Mouse (Mus musculus): ENCODE data around the gene B2m.
A peak's percentile ranks its signal among the peaks of the same experiment; 100 is the strongest.

Gene B2m

GRCm38 (mm10) chr2:122151221-122151620, 3.7 kb downstream of the B2m start:
- no peak for DNase-seq

GRCm38 (mm10) chr2:122152850-122153249, 5.4 kb downstream of the B2m start:
- DNase-seq: no peak

GRCm38 (mm10) chr2:122153681-122154365, 6.3 kb downstream of the B2m start:
- no peak for DNase-seq

GRCm38 (mm10) chr2:122154479-122154878, 7.0 kb downstream of the B2m start:
- DNase-seq: no peak

GRCm38 (mm10) chr2:122155292-122155691, 7.8 kb downstream of the B2m start:
- DNase-seq: no peak

- no peak for DNase-seq
Observed at GRCm38 (mm10) chr2:122156051-122156700, 8.7 kb downstream of the B2m start.

GRCm38 (mm10) chr2:122157561-122157960, 10.1 kb downstream of the B2m start:
- DNase-seq: no peak

GRCm38 (mm10) chr2:122158362-122158802, 10.9 kb downstream of the B2m start:
- DNase-seq: no peak

GRCm38 (mm10) chr2:122159667-122160066, 12.2 kb downstream of the B2m start:
- DNase-seq: no peak

GRCm38 (mm10) chr2:122160680-122161079, 13.2 kb downstream of the B2m start, which contains the start of gene Trim69:
Trim69 (plus strand) TSS chr2:122160700.
- DNase-seq: peak; percentile 89

- no peak for DNase-seq
Observed at GRCm38 (mm10) chr2:122161542-122161941, 14.1 kb downstream of the B2m start.

GRCm38 (mm10) chr2:122162529-122162928, 15.0 kb downstream of the B2m start:
- DNase-seq: no peak

GRCm38 (mm10) chr2:122163430-122164195, 16.1 kb downstream of the B2m start:
- DNase-seq: no peak

GRCm38 (mm10) chr2:122164293-122164692, 16.8 kb downstream of the B2m start:
- DNase-seq: no peak

- DNase-seq: no peak
Observed at GRCm38 (mm10) chr2:122171292-122171691, 23.8 kb downstream of the B2m start.

GRCm38 (mm10) chr2:122172188-122172587, 24.7 kb downstream of the B2m start:
- DNase-seq: no peak

GRCm38 (mm10) chr2:122180051-122180822, 32.8 kb downstream of the B2m start:
- DNase-seq: no peak

- DNase-seq: no peak
Observed at GRCm38 (mm10) chr2:122185086-122185485, 37.6 kb downstream of the B2m start.

GRCm38 (mm10) chr2:122186106-122186505, 38.6 kb downstream of the B2m start, which contains the start of the genes Patl2 and Terb2:
Patl2 (minus strand) TSS chr2:122186189.
Terb2 (plus strand) TSS chr2:122186272.
- DNase-seq: no peak

GRCm38 (mm10) chr2:122186751-122187150, 39.3 kb downstream of the B2m start:
- DNase-seq: no peak

- no peak for DNase-seq
Observed at GRCm38 (mm10) chr2:122191849-122192248, 44.4 kb downstream of the B2m start.

GRCm38 (mm10) chr2:122194509-122194929, 47.0 kb downstream of the B2m start:
- DNase-seq: peak; percentile 46

- no peak for DNase-seq
Observed at GRCm38 (mm10) chr2:122201501-122201900, 54.0 kb downstream of the B2m start.
